Mouse (Mus musculus) 3T3-L1 (cell line): ENCODE data around the gene Zfp790.
"Not testable (repeated sequence)": the region's sequence is repeated elsewhere in the genome, so short reads cannot be mapped to it uniquely, and the experiment has no call there.

Experiments
- DNase-seq: peaks from one replicate; pipeline ENCODE4 v3.0.0-alpha.2; 2015; ENCODE audit warnings: low read depth, low spot score

The Zfp790 gene

DNA sequence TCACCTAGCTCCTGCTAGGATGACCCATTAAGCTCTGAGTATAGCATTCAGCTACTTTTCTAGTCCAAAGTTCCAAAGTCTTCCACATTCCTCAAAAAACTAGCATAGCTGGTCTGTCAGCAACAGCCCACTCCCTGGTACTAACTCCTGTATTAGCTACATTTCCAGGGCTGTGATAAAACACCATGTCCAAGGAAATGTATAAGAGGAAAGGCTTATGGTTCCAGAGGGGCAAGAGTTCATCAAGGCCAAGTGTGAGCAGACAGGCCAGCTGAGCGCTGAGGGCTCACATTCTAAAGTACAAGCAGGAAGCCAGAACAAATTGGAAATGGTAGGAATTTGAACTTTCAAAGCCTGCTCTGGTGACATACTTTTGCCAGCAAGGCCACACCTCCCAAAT lies 26.2 kb downstream of the Zfp790 start:
- no peak for DNase-seq

DNA sequence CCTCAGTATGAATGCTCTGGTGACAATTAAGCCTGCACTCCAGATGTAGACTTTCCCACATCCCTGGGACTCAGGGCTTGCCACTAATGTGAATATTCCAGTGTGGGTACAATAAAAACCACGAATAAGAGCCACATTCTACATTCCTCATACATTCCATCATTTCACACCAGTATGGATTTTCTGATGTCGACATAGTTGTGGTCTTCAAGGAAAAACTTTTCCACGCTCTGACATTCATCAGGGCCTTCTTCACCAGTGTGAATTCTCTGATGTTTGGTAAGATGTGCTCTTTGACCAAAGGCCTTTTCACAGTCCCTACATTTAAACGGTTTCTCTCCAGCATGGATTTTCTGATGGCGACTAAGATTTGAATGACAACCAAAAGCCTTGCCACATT lies 28.7 kb downstream of the Zfp790 start:
- DNase-seq, result peak; percentile 69

DNA sequence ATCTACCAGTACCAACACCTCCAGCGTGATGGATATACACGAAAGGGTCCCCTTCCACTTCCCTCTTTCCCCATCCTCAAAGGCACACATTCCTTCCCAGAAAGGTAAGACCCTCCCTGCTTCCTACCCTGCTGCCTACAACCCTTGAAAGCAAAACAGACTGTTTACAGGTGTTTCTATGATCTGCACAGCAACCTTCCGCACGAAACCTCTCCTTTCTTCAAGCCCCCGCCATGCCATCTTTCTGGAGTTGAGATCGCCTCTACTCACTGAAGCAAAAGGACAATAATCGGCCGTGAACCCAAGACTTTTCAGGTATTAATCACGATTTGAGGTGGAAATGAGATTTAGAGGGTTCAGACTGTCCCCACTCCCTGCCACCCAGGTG lies 36.9 kb downstream of the Zfp790 start:
- DNase-seq, result no peak

DNA sequence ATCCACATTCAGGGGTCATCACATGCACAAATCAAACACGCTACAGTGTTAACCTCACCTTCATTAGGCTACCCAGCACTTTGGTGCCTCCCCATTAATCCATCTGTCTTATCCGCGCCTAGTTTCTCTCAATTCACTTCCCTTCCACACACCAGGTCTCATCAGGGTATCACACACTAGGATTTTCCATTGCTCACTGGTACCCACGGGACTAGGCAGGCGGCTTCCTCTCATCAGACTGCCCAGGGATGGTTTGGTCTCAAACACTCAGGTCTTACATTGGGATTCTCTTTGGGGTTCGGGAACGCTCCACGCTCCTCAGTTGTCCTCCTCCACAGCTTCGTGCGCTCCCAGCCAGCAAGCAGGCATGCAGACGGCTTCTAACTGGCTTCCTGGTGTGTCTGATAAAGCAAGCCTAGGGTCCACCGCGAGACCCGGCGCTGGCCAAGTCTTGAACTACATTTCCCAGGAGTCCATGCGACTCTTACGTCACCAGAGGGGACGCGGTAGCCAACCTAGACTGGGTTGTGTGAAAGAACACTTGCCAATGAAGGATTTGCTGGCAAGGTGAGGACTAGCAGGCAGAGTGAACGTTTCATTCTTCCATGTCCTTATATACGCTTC lies 37.4 kb downstream of the Zfp790 start, which contains the start of gene Zfp940:
Gene Zfp940 (minus strand): TSS at position 451 of the 624 bp plus-strand sequence.
- peak; percentile 74 for DNase-seq

DNA sequence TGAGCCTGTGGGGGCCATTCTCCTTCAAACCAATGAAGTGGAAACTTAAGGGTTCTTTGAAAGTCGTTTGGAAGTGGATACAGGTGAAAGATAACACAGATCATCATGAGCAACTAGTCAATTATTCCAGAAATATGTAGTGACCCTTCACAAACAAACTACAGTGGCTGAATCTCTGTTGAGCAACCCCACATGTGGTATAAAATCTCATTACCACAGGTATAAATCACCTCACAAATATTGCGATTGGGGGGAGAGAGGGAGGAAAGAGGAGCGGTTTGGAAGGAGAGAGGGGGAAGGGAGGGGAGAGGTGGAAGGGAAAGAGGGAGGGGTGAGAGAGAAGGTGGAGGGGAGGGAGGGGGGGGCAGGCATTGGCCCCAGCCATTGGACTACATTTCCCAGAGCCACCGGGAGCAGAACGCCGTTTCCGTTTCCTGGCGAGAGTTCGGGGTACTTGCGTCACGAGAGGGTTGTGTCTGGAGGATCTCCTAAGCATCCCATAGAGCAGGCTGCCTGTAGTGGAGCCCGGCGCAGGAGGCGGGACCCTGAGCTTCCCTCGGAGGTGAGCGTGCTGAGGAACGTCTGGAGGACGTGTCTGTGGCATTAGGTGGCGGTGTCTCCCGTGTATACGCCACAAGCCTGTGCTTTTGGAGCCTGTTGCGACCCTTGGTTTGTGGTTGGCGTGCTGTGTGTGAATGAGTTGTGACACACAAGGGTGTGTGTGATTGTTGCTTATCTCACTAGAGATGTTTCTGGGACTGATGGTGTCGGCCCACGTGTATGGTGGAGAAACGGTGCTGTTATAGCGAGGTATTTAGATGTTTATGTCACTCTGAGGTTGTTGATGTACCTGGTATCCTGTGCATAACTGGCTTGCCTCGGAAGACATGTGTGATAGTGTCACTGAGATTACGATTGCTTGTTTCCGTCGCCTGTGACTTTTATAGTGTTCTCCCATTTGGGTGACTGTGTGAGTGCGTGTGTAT lies 43.9 kb downstream of the Zfp790 start, which contains the start of gene Zfp420:
Gene Zfp420 (plus strand): TSS at position 448 of the 986 bp plus-strand sequence.
- DNase-seq, result peak; percentile 94

DNA sequence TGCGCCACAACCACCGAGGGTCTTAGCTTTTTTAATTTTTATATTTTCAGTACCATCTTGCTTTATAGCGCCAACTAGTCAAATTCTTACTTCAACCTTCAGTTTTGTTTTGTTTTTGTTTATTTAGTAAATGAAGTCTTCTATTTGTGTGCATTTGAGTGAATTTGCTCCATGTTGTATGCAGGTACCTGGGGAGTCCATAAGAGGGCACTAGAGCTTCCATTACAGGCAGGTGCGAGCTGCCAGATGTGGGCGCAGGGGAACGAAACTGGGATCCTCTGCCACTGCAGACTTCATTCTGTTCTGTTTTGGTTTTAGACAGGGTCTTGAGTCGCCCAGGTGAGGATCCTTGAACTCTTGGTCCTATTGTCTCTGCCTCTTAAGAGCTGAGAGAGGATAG lies 45.7 kb downstream of the Zfp790 start:
- no peak for DNase-seq

DNA sequence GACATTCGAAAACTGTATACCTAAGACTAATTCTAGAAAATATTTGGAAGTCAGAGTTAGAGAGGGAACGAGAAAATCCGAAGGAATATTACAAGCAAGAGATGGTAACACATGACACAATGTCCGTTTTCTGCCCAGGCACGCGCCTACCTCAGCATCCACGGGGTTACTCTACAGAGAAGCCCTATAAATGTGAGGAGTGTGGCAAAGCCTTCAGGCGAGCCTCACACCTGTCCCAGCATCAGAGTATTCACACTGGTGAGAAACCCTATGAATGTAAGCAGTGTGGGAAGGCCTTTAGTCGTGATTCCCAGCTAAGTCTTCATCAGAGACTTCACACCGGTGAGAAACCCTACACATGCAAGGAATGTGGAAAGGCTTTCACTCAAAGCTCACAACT lies 58.3 kb downstream of the Zfp790 start:
- no peak for DNase-seq

DNA sequence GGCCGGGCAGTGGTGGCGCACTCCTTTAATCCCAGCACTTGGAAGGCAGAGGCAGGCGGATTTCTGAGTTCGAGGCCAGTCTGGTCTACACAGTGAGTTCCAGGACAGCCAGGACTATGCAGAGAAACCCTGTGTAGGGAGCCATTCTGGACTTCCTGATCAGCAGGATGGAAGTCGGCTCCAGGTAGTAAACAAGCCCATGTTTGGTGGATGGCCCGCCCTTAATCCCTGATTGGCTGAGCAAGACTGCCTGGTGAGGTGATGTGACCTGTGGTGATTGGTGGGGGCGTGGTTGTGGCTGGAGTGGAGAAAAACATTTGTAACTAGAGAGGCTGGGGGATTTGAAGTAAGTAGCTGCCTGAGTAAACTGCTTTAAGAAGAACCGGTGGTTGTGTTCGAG lies 61.6 kb downstream of the Zfp790 start:
- not testable (repeated sequence) for DNase-seq

DNA sequence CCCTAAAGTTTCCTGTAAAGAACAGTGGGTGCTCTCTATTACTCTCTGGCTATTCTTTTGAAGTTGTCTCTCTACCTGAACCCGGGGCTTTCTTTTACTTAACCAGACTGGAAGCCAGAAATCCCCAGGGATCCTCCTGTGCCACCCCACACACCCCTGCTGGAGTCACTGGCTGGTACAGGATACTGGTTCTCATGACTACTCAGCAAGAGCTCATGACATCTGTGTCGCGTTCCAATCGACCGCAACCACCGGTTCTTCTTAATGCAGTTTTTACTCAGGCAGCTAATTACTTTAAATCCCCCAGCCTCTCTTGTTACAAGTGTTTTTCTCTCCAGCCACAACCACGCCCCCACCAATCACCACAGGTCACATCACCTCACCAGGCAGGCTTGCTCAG lies 64.1 kb downstream of the Zfp790 start:
- DNase-seq, result no peak
